Comparison of ENCODE assay signal across 20 mouse cellular contexts in the genomic region with DNA sequence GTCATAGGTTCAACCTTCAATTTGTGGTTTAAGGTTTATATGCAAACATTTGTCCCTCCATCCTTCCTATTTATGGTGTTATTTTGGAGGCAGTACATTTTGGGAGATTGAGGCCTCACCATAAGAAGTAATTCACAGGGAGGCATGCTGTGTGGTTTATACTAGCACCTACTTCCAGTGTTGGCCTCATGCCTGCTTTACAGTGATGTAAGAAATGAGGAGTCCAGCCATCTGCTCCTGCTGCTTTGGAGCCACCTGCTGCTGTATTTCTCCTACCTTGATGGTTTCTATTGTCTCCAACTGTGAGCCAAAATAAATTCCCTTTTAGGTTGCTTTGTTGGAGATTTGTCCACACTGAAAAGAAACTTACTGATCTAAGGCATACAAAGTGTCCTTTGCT. TPM values are rescaled to one million over a fixed set of nuclear protein-coding genes. Genes with fewer than 3 reads are reported as not detected.
DNase-seq lines count a peak whose midpoint lies in the region; ATAC-seq lines count a peak whose summit lies in the region.
"Had no signal": no experiment of that assay in that cellular context is flagged by ENCODE, and none has a peak within 500 bp of the region (broad histone marks: within the 10 kb centered on the region; RNA-seq: fewer than 3 reads in every experiment).

No protein-coding gene starts in this region.

- no peak overlapping the region for H3K27ac ChIP-seq in forebrain, embryonic 14.5 days (ENCODE audit: low read depth, low read length)
- H3K27ac ChIP-seq in forebrain, embryonic 10.5 days, result no peak overlapping the region
- H3K27ac ChIP-seq: hindbrain, embryonic 14.5 days; kidney, postnatal 0 days; limb, embryonic 13.5 days; midbrain, embryonic 10.5 days; neural tube, embryonic 15.5 days had no signal

- no peak overlapping the region for H3K4me2 ChIP-seq in forebrain, embryonic 14.5 days (ENCODE audit: low read length)
- H3K4me2 ChIP-seq: hindbrain, embryonic 14.5 days; limb, embryonic 13.5 days; neural tube, embryonic 15.5 days had no signal

- no peaks in the 10 kb centered on the region for H3K36me3 ChIP-seq in forebrain, embryonic 14.5 days (ENCODE audit: control insufficient read depth, insufficient read depth, low read length)
- H3K36me3 ChIP-seq in forebrain, embryonic 10.5 days (replicated peaks), result no peaks in the 10 kb centered on the region
- H3K36me3 ChIP-seq: limb, embryonic 13.5 days; midbrain, embryonic 10.5 days; neural tube, embryonic 15.5 days had no signal

- peak; percentile 75; the same call in 1 of the 2 replicates for ATAC-seq in forebrain, embryonic 14.5 days
- ATAC-seq: intestine, postnatal 0 days had no signal

- H3K4me3 ChIP-seq in forebrain, embryonic 14.5 days (ENCODE audit: low read depth, low read length), result no peak overlapping the region
- no peak overlapping the region for H3K4me3 ChIP-seq in forebrain, embryonic 10.5 days
- H3K4me3 ChIP-seq: limb, embryonic 13.5 days; midbrain, embryonic 10.5 days; neural tube, embryonic 15.5 days had no signal

- no peaks in the 10 kb centered on the region for H3K9me3 ChIP-seq in forebrain, embryonic 14.5 days (replicated peaks; ENCODE audit: control insufficient read depth, low read length)
- no peaks in the 10 kb centered on the region for H3K9me3 ChIP-seq in forebrain, embryonic 10.5 days
- H3K9me3 ChIP-seq: limb, embryonic 13.5 days; midbrain, embryonic 10.5 days; neural tube, embryonic 15.5 days had no signal

- H3K4me1 ChIP-seq in forebrain, embryonic 14.5 days (ENCODE audit: control insufficient read depth, insufficient read depth, low read length), result no peaks in the 10 kb centered on the region
- no peaks in the 10 kb centered on the region for H3K4me1 ChIP-seq in forebrain, embryonic 10.5 days
- H3K4me1 ChIP-seq: limb, embryonic 13.5 days; midbrain, embryonic 10.5 days; neural tube, embryonic 15.5 days had no signal

- no peaks in the 10 kb centered on the region for H3K27me3 ChIP-seq in forebrain, embryonic 14.5 days (replicated peaks; ENCODE audit: control insufficient read depth, insufficient read depth, low read length)
- no peaks in the 10 kb centered on the region for H3K27me3 ChIP-seq in forebrain, embryonic 10.5 days (ENCODE audit: poor library complexity, severe bottlenecking)
- H3K27me3 ChIP-seq: limb, embryonic 13.5 days; neural tube, embryonic 15.5 days had no signal

- peak; percentile 60 for DNase-seq in forebrain, embryonic 14.5 days (ENCODE audit: low spot score)
- no peak for DNase-seq in forebrain, embryonic 10.5 days (ENCODE audit: extremely low spot score, low spot score)
- DNase-seq in right cerebral cortex, adult 18-20 months, result peak; percentile 9
- no peak for DNase-seq in right cerebral cortex, postnatal 4 days
- peak; percentile 7 to 15 for DNase-seq in left cerebral cortex, postnatal 14 days (ENCODE audit: low spot score in 2 of 2)
- peak; percentile 26 for DNase-seq in telencephalon, adult 2 months (ENCODE audit: low read depth, low spot score)
- DNase-seq in heart, adult 11 months, result no peak
- DNase-seq in kidney, postnatal 36 days, result no peak
- DNase-seq: adrenal gland, postnatal 25 days; heart, adult 18-20 months; thymus, adult 2 months had no signal

- no peak overlapping the region for H3K9ac ChIP-seq in forebrain, embryonic 14.5 days (ENCODE audit: low read length)
- H3K9ac ChIP-seq: hindbrain, embryonic 14.5 days; limb, embryonic 13.5 days; neural tube, embryonic 15.5 days had no signal

- intact Hi-C loops in left cerebral cortex, postnatal 14 days (cut with DNase I), result no loop called here

RNA-seq across cellular contexts. Expression of gene Zbbx, which starts 60.0 kb away (rescaled TPM):
- polyA plus RNA-seq in forebrain, embryonic 14.5 days (2014; fragmentation: Nextera tagmentation; extraction: Ambion mirVana), result 0.64 and 0.81 TPM in 2 replicates
- polyA plus RNA-seq in forebrain, embryonic 10.5 days (2016; fragmentation: Nextera tagmentation; extraction: Ambion mirVana), result 0.07 and 0.17 TPM in 2 replicates
- 1 to 10 TPM; 2.0 to 3.0 TPM for total RNA-seq in left cerebral cortex, postnatal 14 days (2021)
- total RNA-seq: adrenal gland, postnatal 25 days; common myeloid progenitor, adult 5-6 weeks; heart, adult 18-20 months had no signal
- polyA plus RNA-seq: heart, postnatal 0 days; kidney, postnatal 0 days; limb, embryonic 13.5 days; liver, embryonic 16.5 days; midbrain, embryonic 10.5 days; thymus, adult 2 months had no signal

Comparison
In these comparisons a context has a peak if more than half of its experiments do, and no peak if none do; other contexts are left out.
1. DNase-seq: peak in forebrain, embryonic 14.5 days (single experiment), right cerebral cortex, adult 18-20 months (single experiment), left cerebral cortex, postnatal 14 days (2 of 2) and telencephalon, adult 2 months (single experiment); none in forebrain, embryonic 10.5 days (single experiment), right cerebral cortex, postnatal 4 days (single experiment), heart, adult 11 months (single experiment) and kidney, postnatal 36 days (0 of 2).